8 mouse cellular contexts compared by ENCODE assay signal in the genomic region with DNA sequence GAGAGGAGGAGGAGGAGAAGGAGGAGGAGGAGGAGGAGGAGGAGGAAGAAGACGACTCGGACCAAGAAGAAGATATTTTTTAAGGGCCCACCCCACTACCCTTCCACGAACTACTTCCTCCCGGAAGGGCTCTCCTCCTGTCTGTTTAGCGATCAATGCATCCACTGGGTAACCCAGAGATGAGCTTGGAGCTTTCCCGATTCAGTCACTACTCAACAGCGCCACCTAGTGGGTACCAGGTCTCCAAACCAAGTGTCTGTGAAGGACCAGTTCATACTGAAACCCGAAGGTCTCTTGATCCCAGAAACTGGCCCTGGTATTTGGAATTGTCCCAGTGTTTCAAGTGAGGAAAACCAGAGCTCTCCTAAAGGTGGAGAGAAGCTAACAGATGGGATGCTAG. TPM values are rescaled to one million over a fixed set of nuclear protein-coding genes. Genes with fewer than 3 reads are reported as not detected.
DNase-seq lines count a peak whose midpoint lies in the region; ATAC-seq and TF ChIP-seq lines count a peak whose summit lies in the region.

No protein-coding gene starts in this region.

- no peaks in the 10 kb centered on the region for H3K9me3 ChIP-seq in hindbrain, embryonic 11.5 days (ENCODE audit: control insufficient read depth, low read length)
- no peaks in the 10 kb centered on the region for H3K9me3 ChIP-seq in lung, postnatal 0 days (ENCODE audit: low read length)

- 4% methylated on average over 6 of the region's 8 CpGs for WGBS in hindbrain, embryonic 11.5 days
- under 1% methylated on average over 8 of the region's 8 CpGs for WGBS in lung, postnatal 0 days

- ATAC-seq in hindbrain, embryonic 11.5 days (ENCODE audit: low FRiP score): peak; percentile 70
- peak; percentile 73 for ATAC-seq in lung, postnatal 0 days

- no peaks in the 10 kb centered on the region for H3K27me3 ChIP-seq in hindbrain, embryonic 11.5 days (ENCODE audit: control insufficient read depth, insufficient read depth, low read length)
- H3K27me3 ChIP-seq in lung, postnatal 0 days (replicated peaks; ENCODE audit: insufficient read depth, low read length): no peaks in the 10 kb centered on the region

- peak overlapping the region; percentile 44 for H3K4me2 ChIP-seq in hindbrain, embryonic 11.5 days (replicated peaks; ENCODE audit: low read depth, low read length)
- peak overlapping the region; percentile 56 for H3K4me2 ChIP-seq in lung, postnatal 0 days (replicated peaks; ENCODE audit: low read depth, low read length)

- no peak for TF ChIP-seq EP300 in lung, postnatal 0 days (IDR thresholded peaks at IDR 0.05)

- H3K36me3 ChIP-seq in hindbrain, embryonic 11.5 days (ENCODE audit: control insufficient read depth, insufficient read depth, low read length): no peaks in the 10 kb centered on the region
- H3K36me3 ChIP-seq in lung, postnatal 0 days (ENCODE audit: insufficient read depth, low read length): no peaks in the 10 kb centered on the region

- DNase-seq in MN1 (ENCODE audit: low spot score): peak; percentile 97
- peak; percentile 92 for DNase-seq in cerebellum, adult 8-10 months
- peak; percentile 95 for DNase-seq in forelimb bud, embryonic 11.5 days (ENCODE audit: low read depth, low spot score)
- DNase-seq in hindbrain, embryonic 11.5 days (ENCODE audit: low spot score): peak; percentile 96
- peak; percentile 90 for DNase-seq in layer of hippocampus, adult 9-11 months
- DNase-seq in lung, postnatal 0 days (ENCODE audit: low spot score): peak; percentile 95
- peak; percentile 76 for DNase-seq in ovary, postnatal 10 days (ENCODE audit: low spot score)
- DNase-seq in thymus, postnatal 0 days (ENCODE audit: low spot score): peak; percentile 88

- H3K27ac ChIP-seq in hindbrain, embryonic 11.5 days (ENCODE audit: low read depth, low read length): no peak overlapping the region
- no peak overlapping the region for H3K27ac ChIP-seq in lung, postnatal 0 days (ENCODE audit: low read length)

- peak overlapping the region; percentile 14 for H3K4me3 ChIP-seq in hindbrain, embryonic 11.5 days (ENCODE audit: low read depth, low read length)
- peak overlapping the region; percentile 30 for H3K4me3 ChIP-seq in lung, postnatal 0 days (ENCODE audit: low read depth, low read length)

- no peaks in the 10 kb centered on the region; the same call in 1 of the 2 replicates for H3K4me1 ChIP-seq in hindbrain, embryonic 11.5 days (replicated peaks; ENCODE audit: control insufficient read depth, insufficient read depth, low read length)
- 0 out of 2 replicates have a peak, but pooled peaks cover 3% of the 10 kb centered on the region for H3K4me1 ChIP-seq in lung, postnatal 0 days (ENCODE audit: insufficient read depth, low read depth, low read length)

- peak; percentile 92 for TF ChIP-seq CTCF in lung, postnatal 0 days (IDR thresholded peaks at IDR 0.05)

- no peak overlapping the region for H3K9ac ChIP-seq in hindbrain, embryonic 11.5 days (ENCODE audit: low read depth, low read length)
- no peak overlapping the region for H3K9ac ChIP-seq in lung, postnatal 0 days (replicated peaks; ENCODE audit: low read depth)

RNA-seq across cellular contexts. Expression of gene Rita1, which starts 6.7 kb away (rescaled TPM):
- polyA plus RNA-seq in hindbrain, embryonic 11.5 days (2014; fragmentation: Nextera tagmentation; extraction: Ambion mirVana): 9.3 and 10.5 TPM in 2 replicates
- 9.9 and 10.0 TPM in 2 replicates for polyA plus RNA-seq in lung, postnatal 0 days (2015; fragmentation: Nextera tagmentation; extraction: Ambion mirVana)
- polyA plus RNA-seq in thymus, postnatal 0 days (2015; fragmentation: Nextera tagmentation; extraction: Ambion mirVana): 10.7 TPM in 2 replicates

RNA-seq across cellular contexts. Expression of gene Ddx54, which starts 6.9 kb away (rescaled TPM):
- polyA plus RNA-seq in hindbrain, embryonic 11.5 days (2014; fragmentation: Nextera tagmentation; extraction: Ambion mirVana): 25.9 and 32.4 TPM in 2 replicates
- 24.9 and 25.4 TPM in 2 replicates for polyA plus RNA-seq in lung, postnatal 0 days (2015; fragmentation: Nextera tagmentation; extraction: Ambion mirVana)
- 106 and 108 TPM in 2 replicates for polyA plus RNA-seq in thymus, postnatal 0 days (2015; fragmentation: Nextera tagmentation; extraction: Ambion mirVana)

RNA-seq across cellular contexts. Expression of gene Iqcd, which starts 16.9 kb away (rescaled TPM):
- polyA plus RNA-seq in hindbrain, embryonic 11.5 days (2014; fragmentation: Nextera tagmentation; extraction: Ambion mirVana): 1.1 and 1.4 TPM in 2 replicates
- polyA plus RNA-seq in lung, postnatal 0 days (2015; fragmentation: Nextera tagmentation; extraction: Ambion mirVana): 1.7 and 2.0 TPM in 2 replicates
- 1.5 and 1.7 TPM in 2 replicates for polyA plus RNA-seq in thymus, postnatal 0 days (2015; fragmentation: Nextera tagmentation; extraction: Ambion mirVana)

RNA-seq across cellular contexts. Expression of gene Tpcn1, which starts 17.2 kb away (rescaled TPM):
- polyA plus RNA-seq in hindbrain, embryonic 11.5 days (2014; fragmentation: Nextera tagmentation; extraction: Ambion mirVana): 12.5 and 15.6 TPM in 2 replicates
- polyA plus RNA-seq in lung, postnatal 0 days (2015; fragmentation: Nextera tagmentation; extraction: Ambion mirVana): 17.5 and 19.7 TPM in 2 replicates
- 33.3 and 48.6 TPM in 2 replicates for polyA plus RNA-seq in thymus, postnatal 0 days (2015; fragmentation: Nextera tagmentation; extraction: Ambion mirVana)

RNA-seq across cellular contexts. Expression of gene Cfap73, which starts 28.3 kb away (rescaled TPM):
- 0.54 and 0.82 TPM in 2 replicates for polyA plus RNA-seq in hindbrain, embryonic 11.5 days (2014; fragmentation: Nextera tagmentation; extraction: Ambion mirVana)
- 1.3 and 2.0 TPM in 2 replicates for polyA plus RNA-seq in lung, postnatal 0 days (2015; fragmentation: Nextera tagmentation; extraction: Ambion mirVana)
- 0.23 and 0.30 TPM in 2 replicates for polyA plus RNA-seq in thymus, postnatal 0 days (2015; fragmentation: Nextera tagmentation; extraction: Ambion mirVana)
